Mouse (Mus musculus) neural tube, embryonic 15.5 days (tissue): Measurements from ENCODE around the gene Olfr1138. TPM values are rescaled to one million over a fixed set of nuclear protein-coding genes. Genes with fewer than 3 reads are reported as not detected.

Experiments used
- ATAC-seq: fragments of 200-750 bp; cut with Nextera tagmentation; 2 replicates; pipeline ENCODE4 v1.8.0; 2017; ENCODE audit warnings: mild to moderate bottlenecking, moderate TSS enrichment, moderate library complexity; ENCODE audit not compliant: low FRiP score
- H3K27ac ChIP-seq: fragments of 300-500 bp; sonication (generic); replicated peaks from 2 replicates; pipeline ENCODE4 v1.5.1; 2015; ENCODE audit warnings: mild to moderate bottlenecking, inconsistent platforms
- H3K27me3 ChIP-seq: fragments of 300-500 bp; sonication (generic); replicated peaks from 2 replicates; pipeline ENCODE4 v1.6.1; 2015; ENCODE audit warnings: inconsistent platforms
- H3K36me3 ChIP-seq: fragments of 300-500 bp; sonication (generic); 2 replicates; pipeline ENCODE4 v1.6.1; 2015; ENCODE audit warnings: inconsistent platforms
- H3K4me1 ChIP-seq: fragments of 300-500 bp; sonication (generic); 2 replicates; pipeline ENCODE4 v1.6.1; 2015; ENCODE audit warnings: inconsistent platforms
- H3K4me2 ChIP-seq: fragments of 300-500 bp; sonication (generic); 2 replicates; pipeline ENCODE4 v1.6.1; 2015; ENCODE audit warnings: inconsistent platforms, mild to moderate bottlenecking, moderate library complexity
- H3K4me3 ChIP-seq: fragments of 300-500 bp; sonication (generic); replicated peaks from 2 replicates; pipeline ENCODE4 v1.5.1; 2015; ENCODE audit warnings: mild to moderate bottlenecking, inconsistent platforms
- H3K9ac ChIP-seq: fragments of 300-500 bp; sonication (generic); replicated peaks from 2 replicates; pipeline ENCODE4 v1.6.1; 2015; ENCODE audit warnings: mild to moderate bottlenecking, inconsistent platforms
- H3K9me3 ChIP-seq: fragments of 300-500 bp; sonication (generic); replicated peaks from 2 replicates; pipeline ENCODE4 v1.6.1; 2016; ENCODE audit warnings: inconsistent platforms
- WGBS: fragments of 180-500 bp; shearing (Covaris S2); methylation state at CpG from one replicate; pipeline ENCODE4 v1.1.7; 2015; ENCODE audit warnings: mixed read lengths; 5-methylcytosine and 5-hydroxymethylcytosine counted together
- polyA plus RNA-seq: library from polyadenylated mRNA; unstranded; fragments of >200 nt; fragmentation: Nextera tagmentation; extraction: Ambion mirVana; gene quantifications from 2 replicates; pipeline ENCODE4 v1.2.1, GENCODE M21; 2015

Gene Olfr1138
- polyA plus RNA-seq = not detected in 2 replicates

- no peaks in the 10 kb centered on the region for H3K27me3 ChIP-seq
- no peak within 1 kb of the TSS for H3K4me3 ChIP-seq
- no peak within 1 kb of the TSS for H3K9ac ChIP-seq
- no peak within 1 kb of the TSS for H3K4me2 ChIP-seq
- 85% methylated on average over 1 of the region's 1 CpGs for WGBS
- H3K27ac ChIP-seq = no peak within 1 kb of the TSS
- H3K9me3 ChIP-seq = no peaks in the 10 kb centered on the region
- no peaks in the 10 kb centered on the region for H3K36me3 ChIP-seq
- ATAC-seq = no peak
- H3K4me1 ChIP-seq = no peaks in the 10 kb centered on the region
Measured at GRCm38 (mm10) chr2:87739878-87740277, at the start of gene Olfr1138. Gene Olfr1138, minus strand, starts transcription at chr2:87739978.

- H3K9ac ChIP-seq = no peak within 1 kb of the TSS
- 74% methylated on average over 4 of the region's 4 CpGs for WGBS
- no peak for ATAC-seq
- H3K36me3 ChIP-seq = no peaks in the 10 kb centered on the region
- no peak within 1 kb of the TSS for H3K4me2 ChIP-seq
- no peaks in the 10 kb centered on the region for H3K9me3 ChIP-seq
- no peak within 1 kb of the TSS for H3K4me3 ChIP-seq
- no peak within 1 kb of the TSS for H3K27ac ChIP-seq
- H3K4me1 ChIP-seq = no peaks in the 10 kb centered on the region
- no peaks in the 10 kb centered on the region for H3K27me3 ChIP-seq
Measured at GRCm38 (mm10) chr2:87779183-87779582, 39.4 kb upstream of the Olfr1138 start, which contains the start of gene Olfr152. Gene Olfr152, plus strand, starts transcription at chr2:87779483.

GRCm38 (mm10) chr2:87776143-87776542, 36.4 kb upstream of the Olfr1138 start:
- H3K4me3 ChIP-seq = no peak overlapping the region
- WGBS = 53% methylated on average over 1 of the region's 1 CpGs
- no peaks in the 10 kb centered on the region for H3K36me3 ChIP-seq
- H3K27ac ChIP-seq = no peak overlapping the region
- H3K4me1 ChIP-seq = no peaks in the 10 kb centered on the region
- H3K9ac ChIP-seq = no peak overlapping the region
- ATAC-seq = no peak
- H3K9me3 ChIP-seq = no peaks in the 10 kb centered on the region
- no peaks in the 10 kb centered on the region for H3K27me3 ChIP-seq
- no peak overlapping the region for H3K4me2 ChIP-seq

GRCm38 (mm10) chr2:87753891-87754290, 14.1 kb upstream of the Olfr1138 start, which contains the start of gene Olfr1141:
Gene Olfr1141, minus strand, starts transcription at chr2:87753991.
- Histone ChIP-seq H3K4me2 (no peak within 1 kb of the TSS), H3K36me3 (no peaks in the 10 kb centered on the region), H3K4me1 (no peaks in the 10 kb centered on the region), H3K9ac (no peak within 1 kb of the TSS), H3K27ac (no peak within 1 kb of the TSS), H3K4me3 (no peak within 1 kb of the TSS), H3K9me3 (no peaks in the 10 kb centered on the region), H3K27me3 (no peaks in the 10 kb centered on the region)
- no peak for ATAC-seq
- WGBS = 77% methylated on average over 1 of the region's 1 CpGs

GRCm38 (mm10) chr2:87743452-87743851, 3.7 kb upstream of the Olfr1138 start, which contains the start of gene Olfr1140:
Gene Olfr1140, plus strand, starts transcription at chr2:87743752.
- Histone ChIP-seq H3K36me3 (no peaks in the 10 kb centered on the region), H3K4me1 (no peaks in the 10 kb centered on the region), H3K9ac (no peak within 1 kb of the TSS), H3K27ac (no peak within 1 kb of the TSS), H3K9me3 (no peaks in the 10 kb centered on the region), H3K4me2 (no peak within 1 kb of the TSS), H3K27me3 (no peaks in the 10 kb centered on the region), H3K4me3 (no peak within 1 kb of the TSS)
- ATAC-seq = no peak
- WGBS = 78% methylated on average over 3 of the region's 3 CpGs

GRCm38 (mm10) chr2:87713079-87713478, 26.7 kb downstream of the Olfr1138 start, which contains the start of gene Olfr1137:
Gene Olfr1137, minus strand, starts transcription at chr2:87713179.
- no peak for ATAC-seq
- no peak within 1 kb of the TSS for H3K4me2 ChIP-seq
- no peaks in the 10 kb centered on the region for H3K36me3 ChIP-seq
- H3K27ac ChIP-seq = no peak within 1 kb of the TSS
- no peak within 1 kb of the TSS for H3K4me3 ChIP-seq
- H3K9ac ChIP-seq = no peak within 1 kb of the TSS
- no peaks in the 10 kb centered on the region for H3K9me3 ChIP-seq
- no peaks in the 10 kb centered on the region for H3K27me3 ChIP-seq
- no peaks in the 10 kb centered on the region for H3K4me1 ChIP-seq

GRCm38 (mm10) chr2:87693847-87694246, 45.9 kb downstream of the Olfr1138 start, which contains the start of gene Olfr1136:
Gene Olfr1136, minus strand, starts transcription at chr2:87693947.
- Histone ChIP-seq H3K27ac (no peak within 1 kb of the TSS), H3K9me3 (no peaks in the 10 kb centered on the region), H3K36me3 (no peaks in the 10 kb centered on the region), H3K4me3 (no peak within 1 kb of the TSS), H3K9ac (no peak within 1 kb of the TSS), H3K27me3 (no peaks in the 10 kb centered on the region), H3K4me2 (no peak within 1 kb of the TSS), H3K4me1 (no peaks in the 10 kb centered on the region)
- no peak for ATAC-seq

Other genes with a start within 250 kb of the Olfr1138 start
- gene Pramel7, start 242.9 kb downstream of the Olfr1138 start, polyA plus RNA-seq = not detected in 2 replicates
- not detected in 2 replicates for gene Pramel6, start 233.4 kb downstream of the Olfr1138 start, polyA plus RNA-seq
- gene Olfr153, start 208.2 kb downstream of the Olfr1138 start, polyA plus RNA-seq = not detected in 2 replicates
- gene Olfr1128, start 194.4 kb downstream of the Olfr1138 start, polyA plus RNA-seq = not detected in 2 replicates
- not detected in 2 replicates for gene Olfr1129, start 166.1 kb downstream of the Olfr1138 start, polyA plus RNA-seq
- gene Olfr1130, start 133.8 kb downstream of the Olfr1138 start, polyA plus RNA-seq = not detected in 2 replicates
- gene Olfr1131, start 112.9 kb downstream of the Olfr1138 start, polyA plus RNA-seq = not detected in 2 replicates
- not detected in 2 replicates for gene Olfr1132, start 102.4 kb downstream of the Olfr1138 start, polyA plus RNA-seq
- not detected in 2 replicates for gene Olfr1133, start 92.6 kb downstream of the Olfr1138 start, polyA plus RNA-seq
- not detected in 2 replicates for gene Olfr1134, start 81.5 kb downstream of the Olfr1138 start, polyA plus RNA-seq
- gene Olfr1135, start 66.3 kb downstream of the Olfr1138 start, polyA plus RNA-seq = not detected in 2 replicates
- gene Olfr1136, start 46.0 kb downstream of the Olfr1138 start, polyA plus RNA-seq = not detected in 2 replicates
- not detected in 2 replicates for gene Olfr1137, start 26.8 kb downstream of the Olfr1138 start, polyA plus RNA-seq
- gene Olfr1140, start 3.8 kb upstream of the Olfr1138 start, polyA plus RNA-seq = not detected in 2 replicates
- not detected in 2 replicates for gene Olfr1141, start 14.0 kb upstream of the Olfr1138 start, polyA plus RNA-seq
- not detected in 2 replicates for gene Olfr152, start 39.5 kb upstream of the Olfr1138 start, polyA plus RNA-seq
- not detected in 2 replicates for gene Olfr1143, start 60.6 kb upstream of the Olfr1138 start, polyA plus RNA-seq
- not detected in 2 replicates for gene Olfr1145, start 69.8 kb upstream of the Olfr1138 start, polyA plus RNA-seq
- gene Olfr1148, start 90.6 kb upstream of the Olfr1138 start, polyA plus RNA-seq = not detected in 2 replicates
- not detected in 2 replicates for gene Olfr1150-ps1, start 104.0 kb upstream of the Olfr1138 start, polyA plus RNA-seq
- gene Olfr1151, start 115.9 kb upstream of the Olfr1138 start, polyA plus RNA-seq = not detected in 2 replicates
- not detected in 2 replicates for gene Olfr1152, start 126.5 kb upstream of the Olfr1138 start, polyA plus RNA-seq
- gene Olfr1153, start 155.0 kb upstream of the Olfr1138 start, polyA plus RNA-seq = not detected in 2 replicates
- not detected in 2 replicates for gene Olfr1154, start 165.2 kb upstream of the Olfr1138 start, polyA plus RNA-seq
- not detected in 2 replicates for gene Olfr1155, start 205.2 kb upstream of the Olfr1138 start, polyA plus RNA-seq
- gene Olfr1156, start 213.1 kb upstream of the Olfr1138 start, polyA plus RNA-seq = not detected in 2 replicates
- not detected in 2 replicates for gene Olfr1157, start 228.3 kb upstream of the Olfr1138 start, polyA plus RNA-seq
- gene Olfr74, start 234.7 kb upstream of the Olfr1138 start, polyA plus RNA-seq = not detected in 2 replicates